Mouse (Mus musculus) intestine, postnatal 0 days (tissue): ENCODE data around the gene Fam193a. TPM values are rescaled to one million over a fixed set of nuclear protein-coding genes. Genes with fewer than 3 reads are reported as not detected.

Source experiments
- ATAC-seq: fragments of 200-750 bp; cut with Nextera tagmentation; 2 replicates; pipeline ENCODE4 v1.8.0; 2017; ENCODE audit warnings: mild to moderate bottlenecking, moderate TSS enrichment, moderate library complexity
- H3K27ac ChIP-seq: fragments of 300-500 bp; sonication (generic); 2 replicates; pipeline ENCODE4 v1.5.1; 2014; ENCODE audit warnings: mild to moderate bottlenecking, low read depth, low read length, moderate library complexity
- H3K27me3 ChIP-seq: fragments of 300-500 bp; sonication (generic); replicated peaks from 2 replicates; pipeline ENCODE4 v1.6.1; 2014; ENCODE audit warnings: low read length, mixed read lengths; ENCODE audit not compliant: control insufficient read depth, insufficient read depth
- H3K36me3 ChIP-seq: fragments of 300-500 bp; sonication (generic); 2 replicates; pipeline ENCODE4 v1.6.1; 2014; ENCODE audit warnings: mild to moderate bottlenecking, moderate library complexity; ENCODE audit not compliant: control insufficient read depth, insufficient read depth
- H3K4me1 ChIP-seq: fragments of 300-500 bp; sonication (generic); replicated peaks from 2 replicates; pipeline ENCODE4 v1.6.1; 2014; ENCODE audit warnings: antibody characterized with exemption, low read length, mixed read lengths; ENCODE audit not compliant: control insufficient read depth, insufficient read depth
- H3K4me2 ChIP-seq: fragments of 300-500 bp; sonication (generic); replicated peaks from 2 replicates; pipeline ENCODE4 v1.6.1; 2014; ENCODE audit warnings: low read depth, mild to moderate bottlenecking, moderate library complexity
- H3K4me3 ChIP-seq: fragments of 300-500 bp; sonication (generic); 2 replicates; pipeline ENCODE4 v1.5.1; 2014; ENCODE audit warnings: low read depth, low read length
- H3K9ac ChIP-seq: fragments of 300-500 bp; sonication (generic); 2 replicates; pipeline ENCODE4 v1.6.1; 2014; ENCODE audit warnings: mild to moderate bottlenecking, low read depth, low read length
- H3K9me3 ChIP-seq: fragments of 300-500 bp; sonication (generic); 2 replicates; pipeline ENCODE4 v1.6.1; 2016; ENCODE audit warnings: mixed run types; ENCODE audit not compliant: control insufficient read depth
- CTCF ChIP-seq: sonication (generic); IDR thresholded peaks from 2 replicates; pipeline ENCODE4 v1.5.1; 2016; ENCODE audit warnings: low read depth, mild to moderate bottlenecking, control low read depth, antibody characterized with exemption, moderate library complexity
- WGBS: fragments of 180-500 bp; shearing (Covaris S2); extraction: QIAGEN DNeasy Blood & Tissue Kit; methylation state at CpG from one replicate; pipeline ENCODE4 v1.1.7; 2014; 5-methylcytosine and 5-hydroxymethylcytosine counted together
- polyA plus RNA-seq: library from polyadenylated mRNA; unstranded; fragments of >200 nt; fragmentation: Nextera tagmentation; extraction: Ambion mirVana; gene quantifications from 2 replicates; pipeline ENCODE4 v1.2.1, GENCODE M21; 2015

Fam193a gene
- polyA plus RNA-seq = 4.3 and 5.6 TPM in 2 replicates

DNA sequence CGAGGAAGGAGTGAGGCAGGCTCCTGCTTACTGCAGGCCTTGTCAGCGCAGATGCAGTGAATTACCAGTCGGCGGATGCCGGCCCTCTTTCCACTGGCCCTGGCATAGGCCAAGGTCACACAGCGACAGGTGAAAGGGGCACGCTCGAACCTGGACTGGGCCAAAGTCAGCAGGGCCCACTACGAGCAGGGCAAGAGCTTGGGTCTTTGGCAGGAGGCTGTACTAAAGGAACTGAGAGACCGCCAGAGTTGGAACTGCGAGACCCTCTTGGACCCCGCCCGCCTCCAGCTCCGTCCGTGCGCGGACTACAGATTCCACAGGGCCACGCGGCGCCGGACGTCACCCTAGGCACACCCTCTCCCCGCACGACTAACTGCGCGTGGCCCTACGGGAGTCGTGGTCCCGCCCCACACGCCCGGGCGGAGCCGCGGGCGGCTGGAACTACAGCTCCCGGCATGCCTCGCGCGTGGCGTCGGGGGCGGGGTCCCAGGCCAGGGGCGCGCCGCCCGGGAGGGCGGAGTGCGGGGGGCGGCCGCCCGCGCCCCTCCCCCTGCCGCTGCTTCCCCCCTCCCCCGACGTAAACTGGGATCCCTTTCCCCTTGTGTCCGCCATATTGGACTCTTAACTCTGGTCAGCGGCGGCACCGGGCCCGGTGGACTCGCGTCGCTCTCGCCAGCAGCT lies at the start of gene Fam193a:
Gene Fam193a, plus strand, starts transcription at position 593 of the 681 bp plus-strand sequence.
- ATAC-seq = peak; percentile 97

DNA sequence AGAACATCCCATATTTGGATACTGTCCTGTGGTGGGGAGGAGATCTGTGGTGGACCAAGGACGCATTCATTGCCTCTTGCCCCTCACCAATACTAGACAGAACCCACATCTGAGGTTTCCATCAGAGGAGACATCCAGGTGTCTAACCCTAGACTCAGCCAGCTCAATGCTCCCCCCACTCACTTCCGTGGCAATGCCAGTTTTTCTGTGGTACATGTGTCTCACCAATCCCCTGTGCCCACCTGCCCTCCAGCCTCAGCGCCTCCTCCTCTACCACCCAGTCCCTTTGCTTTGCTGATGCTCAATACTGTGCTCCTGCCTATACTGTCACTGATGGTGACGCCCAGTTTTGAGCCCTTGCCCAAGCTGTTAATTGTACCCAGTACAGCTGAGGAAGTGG lies 48.5 kb upstream of the Fam193a start:
- H3K9ac ChIP-seq = no peak overlapping the region
- no peak overlapping the region for H3K27ac ChIP-seq
- no peak overlapping the region for H3K4me3 ChIP-seq
- H3K4me2 ChIP-seq = no peak overlapping the region
- WGBS = 91% methylated on average over 4 of the region's 4 CpGs
- H3K9me3 ChIP-seq = no peaks in the 10 kb centered on the region
- no peaks in the 10 kb centered on the region for H3K27me3 ChIP-seq
- no peak for ATAC-seq
- no peaks in the 10 kb centered on the region for H3K36me3 ChIP-seq
- no peak for TF ChIP-seq CTCF
- no peaks in the 10 kb centered on the region for H3K4me1 ChIP-seq

More for the DNA sequence above, at the start of gene Fam193a:
- peak within 1 kb of the TSS; percentile 92 for H3K4me3 ChIP-seq
- H3K36me3 ChIP-seq = no peaks in the 10 kb centered on the region
- no peaks in the 10 kb centered on the region for H3K9me3 ChIP-seq
- no peak for TF ChIP-seq CTCF
- peak within 1 kb of the TSS; percentile 93 for H3K9ac ChIP-seq
- H3K4me2 ChIP-seq = peak within 1 kb of the TSS; percentile 89
- WGBS = under 1% methylated on average over 62 of the region's 64 CpGs
- peak within 1 kb of the TSS; percentile 76 for H3K27ac ChIP-seq
- 0 out of 2 replicates have a peak, but pooled peaks cover 3% of the 10 kb centered on the region for H3K4me1 ChIP-seq
- no peaks in the 10 kb centered on the region for H3K27me3 ChIP-seq

DNA sequence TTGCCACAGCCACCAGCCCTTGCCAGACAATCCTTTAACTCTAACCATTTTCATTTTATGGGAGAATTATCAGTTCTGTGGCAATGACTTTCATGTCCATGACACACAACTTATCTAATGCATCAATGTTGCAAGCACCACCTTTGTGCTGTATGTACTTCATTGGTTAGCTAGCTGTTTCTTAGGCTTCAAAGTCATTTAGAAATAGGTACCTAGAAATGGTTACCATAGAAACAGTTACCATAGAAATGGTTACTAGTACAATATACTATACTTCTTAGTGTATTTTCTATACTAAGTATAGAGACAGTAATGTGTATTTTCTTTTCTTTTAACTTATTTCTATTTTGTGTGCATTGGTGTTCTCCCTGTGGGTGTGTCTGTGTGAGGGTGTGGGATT lies 44.4 kb upstream of the Fam193a start:
- Histone ChIP-seq H3K4me1 (no peaks in the 10 kb centered on the region), H3K9me3 (no peaks in the 10 kb centered on the region), H3K9ac (no peak overlapping the region), H3K4me3 (no peak overlapping the region), H3K4me2 (no peak overlapping the region), H3K27ac (no peak overlapping the region), H3K36me3 (no peaks in the 10 kb centered on the region), H3K27me3 (0 out of 2 replicates have a peak, but pooled peaks cover 2% of the 10 kb centered on the region)
- TF ChIP-seq CTCF = no peak
- ATAC-seq = no peak

DNA sequence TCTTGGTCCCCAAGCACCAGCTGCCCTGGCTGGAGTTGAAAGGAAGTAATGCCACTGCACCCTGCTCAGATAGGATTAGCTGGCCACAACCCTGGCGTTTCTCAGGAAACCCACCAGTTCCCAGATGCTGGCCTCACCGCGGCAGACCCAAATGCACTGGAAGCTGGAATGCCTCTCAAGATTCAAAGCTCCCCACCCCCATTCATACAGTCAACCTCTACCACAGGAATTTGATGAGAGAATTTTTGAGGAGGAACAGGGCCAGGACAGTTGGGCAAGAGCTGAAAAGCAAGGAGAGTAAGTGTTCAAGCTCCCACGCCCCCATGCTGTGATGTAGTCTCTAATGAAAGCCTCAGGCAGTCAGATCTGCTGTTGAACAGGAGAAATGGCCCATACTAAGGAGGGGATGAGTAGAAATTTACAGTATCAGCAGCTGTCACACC lies 43.5 kb upstream of the Fam193a start:
- Histone ChIP-seq H3K27ac (no peak overlapping the region), H3K36me3 (no peaks in the 10 kb centered on the region), H3K27me3 (0 out of 2 replicates have a peak, but pooled peaks cover 2% of the 10 kb centered on the region), H3K9ac (no peak overlapping the region), H3K4me3 (no peak overlapping the region), H3K9me3 (no peaks in the 10 kb centered on the region), H3K4me1 (no peaks in the 10 kb centered on the region), H3K4me2 (peak overlapping the region; percentile 68; the same call in 1 of the 2 replicates)
- ATAC-seq = 0 out of 2 replicates have a peak, but pooled peaks have one; percentile 16
- no peak for TF ChIP-seq CTCF
- WGBS = 53% methylated on average over 4 of the region's 4 CpGs

DNA sequence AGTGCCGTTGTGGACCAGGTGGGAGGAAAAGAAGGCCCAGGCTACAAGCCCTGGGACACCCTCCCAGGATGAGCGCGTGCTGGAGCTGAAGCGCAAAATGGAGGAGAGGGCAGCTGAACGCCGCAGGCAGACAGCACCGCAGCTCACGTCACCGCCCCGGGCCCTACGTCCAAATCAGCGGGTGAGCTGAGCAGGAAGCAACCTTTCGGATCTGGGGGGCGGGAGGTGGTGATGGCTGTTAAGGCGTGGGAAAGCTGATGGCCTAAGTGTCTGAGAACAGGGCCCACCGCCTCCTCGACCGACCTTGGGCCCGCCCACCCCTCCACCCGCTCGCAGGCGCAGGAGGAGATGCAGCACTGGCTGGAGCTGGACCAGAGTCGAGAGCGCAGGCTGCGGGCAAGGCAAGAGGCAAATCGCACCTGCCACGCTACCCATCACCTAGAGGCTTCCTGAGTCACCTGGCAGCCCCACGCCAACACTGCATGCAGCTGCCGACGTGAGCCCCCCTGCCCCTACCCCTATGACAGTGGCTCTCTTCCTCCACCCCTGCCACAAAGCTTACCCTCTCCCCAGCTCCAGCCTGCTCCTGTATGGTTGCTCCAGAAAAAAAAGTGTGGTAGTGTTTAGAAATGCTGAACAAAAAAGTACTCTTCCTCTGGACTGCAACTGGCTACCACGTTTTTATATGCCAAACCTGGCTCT lies 42.7 kb upstream of the Fam193a start:
- H3K9me3 ChIP-seq = no peaks in the 10 kb centered on the region
- H3K36me3 ChIP-seq = no peaks in the 10 kb centered on the region
- no peak overlapping the region for H3K27ac ChIP-seq
- 0 out of 2 replicates have a peak, but pooled peaks cover 2% of the 10 kb centered on the region for H3K27me3 ChIP-seq
- peak overlapping the region; percentile 25 for H3K4me3 ChIP-seq
- 11% methylated on average over 31 of the region's 31 CpGs for WGBS
- no peaks in the 10 kb centered on the region for H3K4me1 ChIP-seq
- H3K4me2 ChIP-seq = peak overlapping the region; percentile 68
- no peak for TF ChIP-seq CTCF
- H3K9ac ChIP-seq = peak overlapping the region; percentile 31; the same call in 1 of the 2 replicates
- ATAC-seq = 0 out of 2 replicates have a peak, but pooled peaks have one; percentile 33

DNA sequence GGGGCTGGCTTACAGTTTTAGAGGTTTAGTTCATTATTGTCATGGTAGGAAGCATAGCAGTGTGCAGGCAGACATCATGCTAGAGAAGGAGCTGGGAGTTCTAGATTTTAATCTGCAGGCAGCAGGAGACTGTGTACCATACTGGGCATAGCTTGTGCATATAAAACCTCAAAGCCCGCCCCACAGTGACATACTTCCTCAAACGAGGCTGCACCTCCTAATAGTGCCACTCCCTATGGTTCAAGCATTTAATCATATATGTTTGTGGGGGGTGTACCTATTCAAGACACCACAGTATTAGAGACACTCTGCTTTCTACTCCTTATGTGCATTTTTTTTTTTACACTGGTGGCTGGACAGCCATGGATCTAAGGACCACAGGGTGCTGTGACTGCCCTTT lies 39.6 kb upstream of the Fam193a start:
- no peak overlapping the region for H3K9ac ChIP-seq
- no peaks in the 10 kb centered on the region for H3K4me1 ChIP-seq
- WGBS = 78% methylated on average over 2 of the region's 2 CpGs
- 0 out of 2 replicates have a peak, but pooled peaks cover 2% of the 10 kb centered on the region for H3K27me3 ChIP-seq
- no peak overlapping the region for H3K4me3 ChIP-seq
- no peaks in the 10 kb centered on the region for H3K9me3 ChIP-seq
- no peak for TF ChIP-seq CTCF
- H3K36me3 ChIP-seq = no peaks in the 10 kb centered on the region
- no peak overlapping the region for H3K4me2 ChIP-seq
- no peak for ATAC-seq
- no peak overlapping the region for H3K27ac ChIP-seq
